Mouse (Mus musculus) T-cell, adult 2 months (primary cell): ENCODE measurements around the gene Sntg2.

Experiments
- DNase-seq: peaks from one replicate; pipeline ENCODE4 v3.0.0; 2022; ENCODE audit warnings: low spot score

Gene Sntg2

GRCm38 (mm10) chr12:30372933-30373501, at the start of gene Sntg2:
TSS of gene Sntg2 (minus strand) at chr12:30373375.
- no peak for DNase-seq

- no peak for DNase-seq
These were observed 43.4 kb upstream of the Sntg2 start for GRCm38 (mm10) chr12:30416547-30416946.

GRCm38 (mm10) chr12:30415981-30416380, 42.8 kb upstream of the Sntg2 start:
- DNase-seq, result no peak

- DNase-seq, result no peak
These were observed 29.5 kb upstream of the Sntg2 start for GRCm38 (mm10) chr12:30402651-30403050.

- DNase-seq, result no peak
These were observed 27.4 kb upstream of the Sntg2 start for GRCm38 (mm10) chr12:30400531-30400930.

- no peak for DNase-seq
These were observed 26.9 kb upstream of the Sntg2 start for GRCm38 (mm10) chr12:30400114-30400513.

GRCm38 (mm10) chr12:30372293-30372692, 882 bp downstream of the Sntg2 start:
- DNase-seq, result no peak

GRCm38 (mm10) chr12:30369786-30370185, 3.4 kb downstream of the Sntg2 start:
- no peak for DNase-seq

GRCm38 (mm10) chr12:30369141-30369540, 4.0 kb downstream of the Sntg2 start:
- DNase-seq, result no peak

GRCm38 (mm10) chr12:30362306-30362705, 10.9 kb downstream of the Sntg2 start:
- no peak for DNase-seq

- no peak for DNase-seq
These were observed 15.5 kb downstream of the Sntg2 start for GRCm38 (mm10) chr12:30357666-30358065.

GRCm38 (mm10) chr12:30352393-30352792, 20.8 kb downstream of the Sntg2 start:
- DNase-seq, result no peak

GRCm38 (mm10) chr12:30348036-30348435, 25.1 kb downstream of the Sntg2 start:
- no peak for DNase-seq

- DNase-seq, result no peak
These were observed 25.9 kb downstream of the Sntg2 start for GRCm38 (mm10) chr12:30347284-30347683.

GRCm38 (mm10) chr12:30344806-30345205, 28.4 kb downstream of the Sntg2 start:
- DNase-seq, result no peak

GRCm38 (mm10) chr12:30336301-30336700, 36.9 kb downstream of the Sntg2 start:
- no peak for DNase-seq

- no peak for DNase-seq
These were observed 38.7 kb downstream of the Sntg2 start for GRCm38 (mm10) chr12:30334502-30334901.

GRCm38 (mm10) chr12:30317971-30318370, 55.2 kb downstream of the Sntg2 start:
- DNase-seq, result no peak

GRCm38 (mm10) chr12:30313021-30313420, 60.2 kb downstream of the Sntg2 start:
- no peak for DNase-seq

- DNase-seq, result no peak
These were observed 64.8 kb downstream of the Sntg2 start for GRCm38 (mm10) chr12:30308197-30308939.

- DNase-seq, result no peak
These were observed 80.2 kb downstream of the Sntg2 start for GRCm38 (mm10) chr12:30292724-30293560.

GRCm38 (mm10) chr12:30286888-30287573, 86.1 kb downstream of the Sntg2 start:
- DNase-seq, result no peak
